Mouse (Mus musculus) gastrocnemius, adult 2 months (tissue): ENCODE results near the gene Itpkb. TPM values are rescaled to one million over a fixed set of nuclear protein-coding genes. Genes with fewer than 3 reads are reported as not detected.

Experiments
- DNase-seq: peaks from one replicate; pipeline ENCODE4 v3.0.0; 2022
- H3K27ac ChIP-seq: fragments of 200-600 bp; 2 replicates; pipeline ENCODE4 v1.8.1; 2022; ENCODE audit warnings: mild to moderate bottlenecking
- H3K4me3 ChIP-seq: fragments of 200-600 bp; 2 replicates; pipeline ENCODE4 v1.8.1; 2022; ENCODE audit warnings: mild to moderate bottlenecking, moderate library complexity
- CTCF ChIP-seq: fragments of 200-600 bp; IDR thresholded peaks from 2 replicates; pipeline ENCODE4 v1.8.1; 2022; ENCODE audit warnings: antibody characterized with exemption, mild to moderate bottlenecking, moderate library complexity
- intact Hi-C: fragments of 180-260 bp; cut with DNase I; formaldehyde crosslinking; loops from one replicate; pipeline ENCODE4 v1.15.1; 2025
- total RNA-seq, 2 experiments: library from RNA; stranded (reverse); gene quantifications; 2 replicates each; pipeline ENCODE4 v1.2.3; 2021

Gene Itpkb
- total RNA-seq, 2 experiments from 2014 or later = 14.7 to 22.7 TPM

GRCm38 (mm10) chr1:180356176-180356575, 25.9 kb downstream of the Itpkb start:
- H3K4me3 ChIP-seq = no peak overlapping the region; the same call in 1 of the 2 replicates
- DNase-seq = no peak

GRCm38 (mm10) chr1:180356857-180357256, 26.6 kb downstream of the Itpkb start:
- TF ChIP-seq CTCF = peak; percentile 32; the same call in 1 of the 2 replicates
- peak overlapping the region; percentile 67 for H3K27ac ChIP-seq

More at GRCm38 (mm10) chr1:180356176-180356575, 25.9 kb downstream of the Itpkb start:
- TF ChIP-seq CTCF = no peak
- H3K27ac ChIP-seq = peak overlapping the region; percentile 66
- intact Hi-C loops = no loop called here

GRCm38 (mm10) chr1:180357893-180358331, 27.6 kb downstream of the Itpkb start:
- TF ChIP-seq CTCF = no peak
- DNase-seq = no peak
- Histone ChIP-seq H3K4me3 (no peak overlapping the region), H3K27ac (peak overlapping the region; percentile 67)
- intact Hi-C loops = no loop called here

More at GRCm38 (mm10) chr1:180356857-180357256, 26.6 kb downstream of the Itpkb start:
- intact Hi-C loops = no loop called here
- DNase-seq = no peak
- H3K4me3 ChIP-seq = peak overlapping the region; percentile 28

GRCm38 (mm10) chr1:180358466-180358865, 28.2 kb downstream of the Itpkb start:
- DNase-seq = no peak
- no peak for TF ChIP-seq CTCF
- Histone ChIP-seq H3K4me3 (no peak overlapping the region), H3K27ac (peak overlapping the region; percentile 67)
- intact Hi-C loops = no loop called here

- no peak for TF ChIP-seq CTCF
- peak overlapping the region; percentile 48 for H3K27ac ChIP-seq
- H3K4me3 ChIP-seq = no peak overlapping the region
- intact Hi-C loops = no loop called here
- DNase-seq = no peak
Observed at GRCm38 (mm10) chr1:180359311-180359710, 29.0 kb downstream of the Itpkb start.

- no peak for TF ChIP-seq CTCF
- Histone ChIP-seq H3K27ac (peak overlapping the region; percentile 84; the same call in 1 of the 2 replicates), H3K4me3 (no peak overlapping the region)
- intact Hi-C loops = no loop called here
- no peak for DNase-seq
Observed at GRCm38 (mm10) chr1:180362176-180362575, 31.9 kb downstream of the Itpkb start.

- TF ChIP-seq CTCF = no peak
- peak overlapping the region; percentile 17; the same call in 1 of the 2 replicates for H3K4me3 ChIP-seq
- no peak for DNase-seq
- intact Hi-C loops = no loop called here
- peak overlapping the region; percentile 84 for H3K27ac ChIP-seq
Observed at GRCm38 (mm10) chr1:180362844-180363243, 32.6 kb downstream of the Itpkb start.

GRCm38 (mm10) chr1:180363317-180363716, 33.0 kb downstream of the Itpkb start:
- no peak for DNase-seq
- TF ChIP-seq CTCF = no peak
- Histone ChIP-seq H3K27ac (peak overlapping the region; percentile 84), H3K4me3 (peak overlapping the region; percentile 39; the same call in 1 of the 2 replicates)
- intact Hi-C loops = no loop called here

GRCm38 (mm10) chr1:180364005-180364404, 33.7 kb downstream of the Itpkb start:
- no peak for DNase-seq
- intact Hi-C loops = no loop called here
- peak overlapping the region; percentile 84 for H3K27ac ChIP-seq
- TF ChIP-seq CTCF = no peak
- peak overlapping the region; percentile 39 for H3K4me3 ChIP-seq

GRCm38 (mm10) chr1:180364720-180365119, 34.4 kb downstream of the Itpkb start:
- Histone ChIP-seq H3K4me3 (peak overlapping the region; percentile 76), H3K27ac (peak overlapping the region; percentile 84)
- no peak for TF ChIP-seq CTCF
- intact Hi-C loops = loop anchor here (1.0 kb wide), 1 partner anchor 23 kb away; no protein-coding TSS in a partner anchor
- no peak for DNase-seq

- peak; percentile 95 for DNase-seq
- intact Hi-C loops = loop anchor here (1.0 kb wide), 1 partner anchor 22 kb away; no protein-coding TSS in a partner anchor
- H3K4me3 ChIP-seq = peak overlapping the region; percentile 76
- H3K27ac ChIP-seq = peak overlapping the region; percentile 84
- TF ChIP-seq CTCF = peak; percentile 25; the same call in 1 of the 2 replicates
Observed at GRCm38 (mm10) chr1:180365180-180365810, 35.0 kb downstream of the Itpkb start.

GRCm38 (mm10) chr1:180365983-180366811, 35.9 kb downstream of the Itpkb start:
- Histone ChIP-seq H3K4me3 (peak overlapping the region; percentile 76), H3K27ac (peak overlapping the region; percentile 84)
- peak; percentile 63 for DNase-seq
- TF ChIP-seq CTCF = no peak
- intact Hi-C loops = loop anchor here (1.0 to 2.0 kb wide), 2 partner anchors 17 to 21 kb away; no protein-coding TSS in a partner anchor

GRCm38 (mm10) chr1:180367045-180367619, 36.8 kb downstream of the Itpkb start:
- TF ChIP-seq CTCF = no peak
- Histone ChIP-seq H3K27ac (peak overlapping the region; percentile 84), H3K4me3 (peak overlapping the region; percentile 76; the same call in 1 of the 2 replicates)
- intact Hi-C loops = loop anchor here (2.0 kb wide), 1 partner anchor 16 kb away; no protein-coding TSS in a partner anchor
- DNase-seq = no peak
